Mouse (Mus musculus) heart, embryonic 11.5 days (tissue): Measurements from ENCODE around the gene Nkpd1. TPM values are rescaled to one million over a fixed set of nuclear protein-coding genes. Genes with fewer than 3 reads are reported as not detected.

Experiments
- ATAC-seq: fragments of 200-750 bp; cut with Nextera tagmentation; replicated peaks from 2 replicates; pipeline ENCODE4 v1.8.0; 2017; ENCODE audit warnings: moderate library complexity; ENCODE audit not compliant: insufficient number of reproducible peaks, low FRiP score, low TSS enrichment
- H3K27ac ChIP-seq: fragments of 300-500 bp; sonication (generic); 2 replicates; pipeline ENCODE4 v1.5.1; 2014; ENCODE audit warnings: mild to moderate bottlenecking, low read depth, low read length
- H3K27me3 ChIP-seq: fragments of 300-500 bp; sonication (generic); 2 replicates; pipeline ENCODE4 v1.6.1; 2014; ENCODE audit warnings: mild to moderate bottlenecking, low read length, mixed read lengths; ENCODE audit not compliant: control insufficient read depth, insufficient read depth
- H3K36me3 ChIP-seq: fragments of 300-500 bp; sonication (generic); 2 replicates; pipeline ENCODE4 v1.6.1; 2014; ENCODE audit warnings: mild to moderate bottlenecking, low read length, moderate library complexity, mixed read lengths; ENCODE audit not compliant: control insufficient read depth, insufficient read depth
- H3K4me1 ChIP-seq: fragments of 300-500 bp; sonication (generic); 2 replicates; pipeline ENCODE4 v1.6.1; 2014; ENCODE audit warnings: low read length; ENCODE audit not compliant: control insufficient read depth, insufficient read depth
- H3K4me2 ChIP-seq: fragments of 300-500 bp; sonication (generic); 2 replicates; pipeline ENCODE4 v1.6.1; 2014; ENCODE audit warnings: mild to moderate bottlenecking, moderate library complexity
- H3K4me3 ChIP-seq: fragments of 300-500 bp; sonication (generic); 2 replicates; pipeline ENCODE4 v1.5.1; 2014; ENCODE audit warnings: low read depth, low read length
- H3K9ac ChIP-seq: fragments of 300-500 bp; sonication (generic); 2 replicates; pipeline ENCODE4 v1.6.1; 2014; ENCODE audit warnings: mild to moderate bottlenecking, low read depth, low read length, moderate library complexity
- H3K9me3 ChIP-seq: fragments of 300-500 bp; sonication (generic); replicated peaks from 2 replicates; pipeline ENCODE4 v1.6.1; 2016; ENCODE audit warnings: low read length; ENCODE audit not compliant: control insufficient read depth
- WGBS: fragments of 180-500 bp; shearing (Covaris S2); extraction: QIAGEN DNeasy Blood & Tissue Kit; methylation state at CpG from one replicate; pipeline ENCODE4 v1.1.7; 2014; ENCODE audit not compliant: insufficient replicate concordance; 5-methylcytosine and 5-hydroxymethylcytosine counted together
- polyA plus RNA-seq: library from polyadenylated mRNA; unstranded; fragments of >200 nt; fragmentation: Nextera tagmentation; extraction: Ambion mirVana; gene quantifications from 2 replicates; pipeline ENCODE4 v1.2.1, GENCODE M21; 2014

Nkpd1 gene
- polyA plus RNA-seq, 1 experiment from 2014 or later, result not detected

DNA sequence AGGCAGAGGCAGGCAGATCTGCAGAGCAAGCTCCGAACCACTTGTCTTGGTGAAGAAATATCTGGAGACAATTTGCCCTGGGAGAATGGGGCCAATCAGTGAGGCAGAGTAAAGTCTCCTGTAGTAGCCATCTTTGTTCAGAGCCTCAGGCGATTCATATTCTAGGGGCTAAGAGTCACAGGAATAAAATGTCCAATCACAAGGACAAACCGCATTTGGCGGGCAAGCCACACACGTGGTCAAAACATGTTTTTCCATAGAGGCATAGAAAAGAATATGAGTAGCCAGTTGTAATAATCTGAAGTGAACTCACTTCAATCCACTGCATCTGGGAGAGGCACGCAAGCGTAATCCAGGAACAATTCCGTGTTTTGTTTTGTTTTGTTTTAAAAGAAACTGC is 34.4 kb upstream of the Nkpd1 start:
- Histone ChIP-seq H3K4me2 (no peak overlapping the region), H3K9ac (no peak overlapping the region), H3K36me3 (no peaks in the 10 kb centered on the region), H3K9me3 (no peaks in the 10 kb centered on the region), H3K27ac (no peak overlapping the region), H3K27me3 (peaks cover 6% of the 10 kb centered on the region), H3K4me3 (no peak overlapping the region), H3K4me1 (no peaks in the 10 kb centered on the region)
- 77% methylated on average over 8 of the region's 8 CpGs for WGBS
- no peak for ATAC-seq

DNA sequence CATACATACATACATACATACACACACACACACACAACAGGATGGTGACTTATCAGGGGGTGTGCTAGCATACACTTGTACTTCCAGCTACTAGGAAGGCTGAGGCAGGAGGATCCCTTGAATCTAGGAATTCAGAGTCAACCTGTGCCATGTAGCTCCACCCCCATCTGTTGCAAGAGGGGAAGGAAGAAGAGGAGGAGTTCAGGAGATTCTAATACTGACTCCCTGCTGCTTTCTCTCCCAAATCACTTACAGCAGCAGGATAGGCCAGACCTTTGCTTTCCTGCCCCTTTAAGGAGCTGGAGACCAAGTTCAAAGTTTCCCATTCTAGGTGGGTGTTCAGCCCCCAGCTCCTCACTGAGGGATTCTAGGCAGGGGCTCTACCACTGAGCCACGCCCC is 32.1 kb upstream of the Nkpd1 start:
- H3K4me2 ChIP-seq, result no peak overlapping the region
- H3K27me3 ChIP-seq, result peaks cover 27% of the 10 kb centered on the region
- H3K27ac ChIP-seq, result no peak overlapping the region
- H3K9me3 ChIP-seq, result no peaks in the 10 kb centered on the region
- no peak overlapping the region for H3K9ac ChIP-seq
- 78% methylated on average over 1 of the region's 1 CpGs for WGBS
- H3K36me3 ChIP-seq, result no peaks in the 10 kb centered on the region
- ATAC-seq, result no peak
- H3K4me3 ChIP-seq, result no peak overlapping the region
- H3K4me1 ChIP-seq, result no peaks in the 10 kb centered on the region

- Histone ChIP-seq H3K4me1 (0 out of 2 replicates have a peak, but pooled peaks cover under 1% of the 10 kb centered on the region), H3K36me3 (no peaks in the 10 kb centered on the region; the same call in 1 of the 2 replicates), H3K4me2 (no peak overlapping the region), H3K9me3 (no peaks in the 10 kb centered on the region), H3K27me3 (peaks cover 38% of the 10 kb centered on the region), H3K4me3 (no peak overlapping the region), H3K9ac (no peak overlapping the region), H3K27ac (no peak overlapping the region)
- no peak for ATAC-seq
- 62% methylated on average over 7 of the region's 7 CpGs for WGBS
Observed at GRCm38 (mm10) chr7:19486549-19486948, 31.1 kb upstream of the Nkpd1 start.

DNA sequence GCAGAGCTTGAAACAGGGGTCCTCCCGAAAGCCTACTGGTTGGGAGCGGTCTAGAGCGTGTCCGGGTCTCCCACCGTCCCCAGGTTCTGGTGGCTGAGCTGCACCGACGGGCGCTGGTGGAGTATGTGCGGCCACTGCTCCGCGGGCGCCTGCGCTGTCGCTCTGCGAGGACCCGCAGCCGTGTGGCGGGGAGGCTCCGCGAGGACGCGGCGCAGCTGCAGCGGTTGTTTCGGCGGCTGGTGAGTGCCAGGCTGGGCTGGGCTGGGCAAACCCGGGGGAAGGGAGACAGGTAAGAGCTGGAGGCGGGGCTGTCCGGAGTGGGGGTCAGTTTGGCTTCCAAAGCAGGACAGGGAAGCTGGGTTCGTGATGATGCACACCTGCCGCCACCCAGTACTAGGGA is 28.1 kb upstream of the Nkpd1 start:
- ATAC-seq, result no peak

GRCm38 (mm10) chr7:19491731-19492130 is 25.9 kb upstream of the Nkpd1 start:
- no peaks in the 10 kb centered on the region; the same call in 1 of the 2 replicates for H3K36me3 ChIP-seq
- 4% methylated on average over 26 of the region's 26 CpGs for WGBS
- H3K27ac ChIP-seq, result no peak overlapping the region
- peak overlapping the region; percentile 66 for H3K4me2 ChIP-seq
- H3K9ac ChIP-seq, result peak overlapping the region; percentile 64
- H3K9me3 ChIP-seq, result no peaks in the 10 kb centered on the region
- peak overlapping the region; percentile 23; the same call in 1 of the 2 replicates for H3K4me3 ChIP-seq
- 0 out of 2 replicates have a peak, but pooled peaks have one; percentile 17 for ATAC-seq
- H3K4me1 ChIP-seq, result 0 out of 2 replicates have a peak, but pooled peaks cover 3% of the 10 kb centered on the region
- H3K27me3 ChIP-seq, result peaks cover 48% of the 10 kb centered on the region

More for the DNA sequence above, 28.1 kb upstream of the Nkpd1 start:
- peaks cover 45% of the 10 kb centered on the region for H3K27me3 ChIP-seq
- 19% methylated on average over 31 of the region's 31 CpGs for WGBS
- H3K27ac ChIP-seq, result no peak overlapping the region
- H3K4me1 ChIP-seq, result 0 out of 2 replicates have a peak, but pooled peaks cover 3% of the 10 kb centered on the region
- H3K4me3 ChIP-seq, result peak overlapping the region; percentile 21
- no peak overlapping the region for H3K9ac ChIP-seq
- peak overlapping the region; percentile 37 for H3K4me2 ChIP-seq
- no peaks in the 10 kb centered on the region; the same call in 1 of the 2 replicates for H3K36me3 ChIP-seq
- H3K9me3 ChIP-seq, result no peaks in the 10 kb centered on the region

- 81% methylated on average over 25 of the region's 25 CpGs for WGBS
- no peak overlapping the region for H3K9ac ChIP-seq
- H3K36me3 ChIP-seq, result no peaks in the 10 kb centered on the region; the same call in 1 of the 2 replicates
Observed at GRCm38 (mm10) chr7:19494751-19495474, 22.7 kb upstream of the Nkpd1 start.

DNA sequence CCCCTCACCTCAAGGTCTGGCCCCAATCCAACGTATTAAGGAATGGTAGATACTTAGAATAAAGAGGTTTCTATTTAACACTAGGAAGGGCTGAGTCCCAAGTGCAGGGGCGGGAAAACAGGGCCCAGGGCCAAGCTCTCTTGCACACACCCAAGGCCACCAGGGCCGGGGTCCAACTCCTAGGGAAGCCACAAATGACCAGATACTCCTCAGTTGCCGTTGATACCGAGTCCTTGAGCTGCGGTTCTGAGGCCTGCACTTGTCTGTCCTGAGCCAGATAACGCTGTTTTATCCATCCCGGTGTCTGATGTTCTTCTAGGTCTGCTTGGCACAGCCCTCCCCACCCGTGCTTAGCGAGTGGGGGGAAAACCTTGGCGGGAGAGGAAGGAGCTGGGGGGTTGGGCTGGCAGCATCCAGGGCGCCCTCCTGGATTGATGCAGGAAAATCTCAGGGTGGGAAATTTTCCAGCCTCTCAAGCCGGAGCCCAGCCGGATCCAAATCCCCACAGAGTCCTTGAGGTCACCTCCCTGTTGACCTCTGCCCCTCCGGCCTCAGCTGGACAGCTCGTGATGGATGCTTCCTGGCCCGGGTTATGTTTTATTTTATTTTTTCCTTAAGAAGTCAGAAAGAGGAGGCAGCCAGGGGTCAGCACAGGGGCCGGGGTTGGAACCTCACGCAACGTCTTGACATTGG is 22.0 kb upstream of the Nkpd1 start:
- Histone ChIP-seq H3K27me3 (peaks cover 19% of the 10 kb centered on the region), H3K4me2 (no peak overlapping the region), H3K9me3 (no peaks in the 10 kb centered on the region), H3K27ac (no peak overlapping the region), H3K9ac (no peak overlapping the region), H3K36me3 (no peaks in the 10 kb centered on the region; the same call in 1 of the 2 replicates), H3K4me3 (no peak overlapping the region), H3K4me1 (0 out of 2 replicates have a peak, but pooled peaks cover 3% of the 10 kb centered on the region)
- ATAC-seq, result no peak
- WGBS, result 54% methylated on average over 20 of the region's 20 CpGs

More at GRCm38 (mm10) chr7:19494751-19495474, 22.7 kb upstream of the Nkpd1 start:
- Histone ChIP-seq H3K9me3 (no peaks in the 10 kb centered on the region), H3K4me1 (0 out of 2 replicates have a peak, but pooled peaks cover 3% of the 10 kb centered on the region), H3K4me2 (no peak overlapping the region), H3K4me3 (no peak overlapping the region), H3K27ac (no peak overlapping the region), H3K27me3 (peaks cover 26% of the 10 kb centered on the region)
- no peak for ATAC-seq

GRCm38 (mm10) chr7:19496214-19496555 is 21.5 kb upstream of the Nkpd1 start:
- Histone ChIP-seq H3K36me3 (no peaks in the 10 kb centered on the region), H3K4me3 (no peak overlapping the region), H3K9me3 (no peaks in the 10 kb centered on the region), H3K27me3 (peaks cover 14% of the 10 kb centered on the region), H3K4me2 (no peak overlapping the region), H3K27ac (no peak overlapping the region), H3K4me1 (0 out of 2 replicates have a peak, but pooled peaks cover 3% of the 10 kb centered on the region), H3K9ac (no peak overlapping the region)
- ATAC-seq, result no peak
- 73% methylated on average over 5 of the region's 5 CpGs for WGBS
